Mouse (Mus musculus) forebrain, embryonic 15.5 days (tissue): ENCODE measurements around the gene Col2a1. TPM values are rescaled to one million over a fixed set of nuclear protein-coding genes. Genes with fewer than 3 reads are reported as not detected.
A peak's percentile ranks its signal among the peaks of the same experiment; 100 is the strongest.

Source experiments
- ATAC-seq: fragments of 200-750 bp; cut with Nextera tagmentation; replicated peaks from 2 replicates; pipeline ENCODE4 v1.8.0; 2017; ENCODE audit warnings: mild to moderate bottlenecking, moderate TSS enrichment, moderate library complexity
- H3K27ac ChIP-seq: fragments of 300-500 bp; sonication (generic); replicated peaks from 2 replicates; pipeline ENCODE4 v1.5.1; 2015; ENCODE audit warnings: mild to moderate bottlenecking, inconsistent platforms
- H3K27me3 ChIP-seq: fragments of 300-500 bp; sonication (generic); 2 replicates; pipeline ENCODE4 v1.6.1; 2015; ENCODE audit warnings: inconsistent platforms
- H3K36me3 ChIP-seq: fragments of 300-500 bp; sonication (generic); 2 replicates; pipeline ENCODE4 v1.6.1; 2015; ENCODE audit warnings: mild to moderate bottlenecking, inconsistent platforms
- H3K4me1 ChIP-seq: fragments of 300-500 bp; sonication (generic); 2 replicates; pipeline ENCODE4 v1.6.1; 2015; ENCODE audit warnings: inconsistent platforms
- H3K4me2 ChIP-seq: fragments of 300-500 bp; sonication (generic); replicated peaks from 2 replicates; pipeline ENCODE4 v1.6.1; 2015; ENCODE audit warnings: mild to moderate bottlenecking, inconsistent platforms
- H3K4me3 ChIP-seq: fragments of 300-500 bp; sonication (generic); 2 replicates; pipeline ENCODE4 v1.5.1; 2015; ENCODE audit warnings: mild to moderate bottlenecking, inconsistent platforms
- H3K9ac ChIP-seq: fragments of 300-500 bp; sonication (generic); replicated peaks from 2 replicates; pipeline ENCODE4 v1.6.1; 2015; ENCODE audit warnings: mild to moderate bottlenecking, inconsistent platforms
- H3K9me3 ChIP-seq: fragments of 300-500 bp; sonication (generic); 2 replicates; pipeline ENCODE4 v1.6.1; 2016; ENCODE audit warnings: inconsistent platforms
- WGBS: fragments of 180-500 bp; shearing (Covaris S2); methylation state at CpG from one replicate; pipeline ENCODE4 v1.1.7; 2015; ENCODE audit warnings: mixed read lengths; 5-methylcytosine and 5-hydroxymethylcytosine counted together
- polyA plus RNA-seq: library from polyadenylated mRNA; unstranded; fragments of >200 nt; fragmentation: Nextera tagmentation; extraction: Ambion mirVana; gene quantifications from 2 replicates; pipeline ENCODE4 v1.2.1, GENCODE M21; 2015

The Col2a1 gene
- polyA plus RNA-seq: 25.6 and 25.8 TPM in 2 replicates

DNA sequence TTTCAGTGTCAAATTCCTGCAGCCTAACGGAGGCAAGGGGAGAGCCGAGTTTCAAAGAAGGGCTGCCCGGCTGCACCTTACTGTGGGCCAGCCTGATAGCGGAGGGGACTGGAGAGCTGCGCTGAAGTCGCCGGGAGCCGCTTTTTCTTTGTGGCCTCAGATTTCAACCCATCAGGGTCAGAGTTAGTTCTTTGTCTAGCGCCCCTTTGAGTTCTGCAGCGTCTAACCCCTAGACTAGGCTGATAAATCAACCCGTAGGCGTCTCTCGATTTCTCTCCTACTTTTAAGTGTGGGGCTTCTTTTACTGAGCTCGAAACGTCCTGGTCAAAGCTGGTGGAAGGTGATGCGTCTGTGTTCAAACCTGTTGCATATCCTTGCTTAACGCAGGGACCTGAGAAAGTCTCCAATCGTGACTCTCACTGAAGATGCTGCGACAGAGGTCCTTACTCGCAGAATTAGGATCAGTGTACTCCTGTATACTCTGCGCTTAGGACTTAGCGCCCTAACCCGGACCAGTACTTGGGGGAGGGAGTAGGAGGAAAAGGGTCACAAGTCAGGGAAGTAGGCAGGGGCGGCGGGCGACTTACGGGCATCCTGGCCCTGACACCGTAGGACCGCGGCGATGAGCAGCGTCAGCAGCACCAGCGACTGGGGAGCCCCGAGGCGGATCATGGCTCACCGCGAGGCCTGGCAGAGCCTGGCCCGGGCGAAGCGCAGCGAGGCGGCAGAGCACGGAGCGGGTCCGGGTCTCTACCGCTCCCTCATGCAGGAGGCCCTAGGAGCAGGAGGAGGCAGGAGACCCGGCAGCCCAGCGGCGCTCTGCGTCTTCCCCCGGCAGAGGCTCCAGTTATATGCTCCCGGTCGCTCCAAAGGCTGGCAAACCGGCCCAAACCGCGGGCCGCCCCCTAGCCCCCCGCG, at the start of gene Col2a1:
Col2a1 (minus strand) TSS at position 874 of the 918 bp plus-strand sequence.
- Histone ChIP-seq H3K9me3 (no peaks in the 10 kb centered on the region), H3K9ac (peak within 1 kb of the TSS; percentile 51), H3K4me3 (peak within 1 kb of the TSS; percentile 44), H3K4me2 (peak within 1 kb of the TSS; percentile 66), H3K36me3 (no peaks in the 10 kb centered on the region), H3K27ac (0 out of 2 replicates have a peak within 1 kb of the TSS, but pooled peaks have one; percentile 31), H3K27me3 (peaks cover 37% of the 10 kb centered on the region; the same call in 1 of the 2 replicates), H3K4me1 (peaks cover 57% of the 10 kb centered on the region)
- WGBS: under 1% methylated on average over 56 of the region's 59 CpGs
- peak; percentile 18; the same call in 1 of the 2 replicates for ATAC-seq

GRCm38 (mm10) chr15:98051685-98052084, 47.2 kb upstream of the Col2a1 start:
- H3K27me3 ChIP-seq: no peaks in the 10 kb centered on the region
- peaks cover 42% of the 10 kb centered on the region for H3K36me3 ChIP-seq
- H3K9me3 ChIP-seq: no peaks in the 10 kb centered on the region
- H3K9ac ChIP-seq: no peak overlapping the region
- 91% methylated on average over 5 of the region's 5 CpGs for WGBS
- H3K27ac ChIP-seq: no peak overlapping the region
- no peaks in the 10 kb centered on the region for H3K4me1 ChIP-seq
- H3K4me3 ChIP-seq: no peak overlapping the region
- ATAC-seq: no peak
- H3K4me2 ChIP-seq: no peak overlapping the region

GRCm38 (mm10) chr15:98048918-98049700, 44.6 kb upstream of the Col2a1 start:
- Histone ChIP-seq H3K36me3 (peaks cover 59% of the 10 kb centered on the region), H3K9ac (no peak overlapping the region), H3K4me1 (no peaks in the 10 kb centered on the region), H3K4me3 (no peak overlapping the region), H3K27ac (no peak overlapping the region), H3K9me3 (0 out of 2 replicates have a peak, but pooled peaks cover 4% of the 10 kb centered on the region), H3K27me3 (no peaks in the 10 kb centered on the region), H3K4me2 (no peak overlapping the region)
- 93% methylated on average over 13 of the region's 13 CpGs for WGBS
- ATAC-seq: no peak

GRCm38 (mm10) chr15:98044387-98044786, 39.9 kb upstream of the Col2a1 start:
- no peak overlapping the region for H3K9ac ChIP-seq
- H3K4me3 ChIP-seq: no peak overlapping the region
- no peak overlapping the region for H3K27ac ChIP-seq
- no peak for ATAC-seq
- H3K4me2 ChIP-seq: no peak overlapping the region
- 0 out of 2 replicates have a peak, but pooled peaks cover 4% of the 10 kb centered on the region for H3K9me3 ChIP-seq
- peaks cover 76% of the 10 kb centered on the region for H3K36me3 ChIP-seq
- WGBS: 93% methylated on average over 5 of the region's 5 CpGs
- H3K27me3 ChIP-seq: no peaks in the 10 kb centered on the region
- no peaks in the 10 kb centered on the region for H3K4me1 ChIP-seq

DNA sequence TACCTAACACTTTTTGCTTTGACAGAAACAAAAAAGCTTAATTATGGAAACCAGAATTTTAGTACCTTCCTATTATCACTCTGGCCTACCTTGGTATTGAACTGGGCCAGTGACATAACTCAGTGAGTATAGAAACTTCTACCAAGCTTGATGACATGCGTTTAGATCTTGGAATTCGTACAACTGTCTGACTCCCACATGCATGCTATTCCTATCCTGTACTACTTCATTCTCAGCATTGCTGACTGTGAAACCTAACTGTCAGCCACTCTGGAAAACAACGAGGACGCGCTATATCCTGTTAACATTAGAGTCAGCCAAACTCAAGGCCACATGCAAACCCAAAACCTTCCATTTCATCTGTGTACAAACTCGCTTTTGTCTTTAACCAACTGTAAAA, 39.5 kb upstream of the Col2a1 start:
- no peak for ATAC-seq
- Histone ChIP-seq H3K9ac (no peak overlapping the region), H3K4me1 (no peaks in the 10 kb centered on the region), H3K4me3 (no peak overlapping the region), H3K9me3 (0 out of 2 replicates have a peak, but pooled peaks cover 4% of the 10 kb centered on the region), H3K4me2 (no peak overlapping the region), H3K27me3 (no peaks in the 10 kb centered on the region), H3K36me3 (peaks cover 78% of the 10 kb centered on the region), H3K27ac (no peak overlapping the region)
- WGBS: 96% methylated on average over 6 of the region's 6 CpGs

DNA sequence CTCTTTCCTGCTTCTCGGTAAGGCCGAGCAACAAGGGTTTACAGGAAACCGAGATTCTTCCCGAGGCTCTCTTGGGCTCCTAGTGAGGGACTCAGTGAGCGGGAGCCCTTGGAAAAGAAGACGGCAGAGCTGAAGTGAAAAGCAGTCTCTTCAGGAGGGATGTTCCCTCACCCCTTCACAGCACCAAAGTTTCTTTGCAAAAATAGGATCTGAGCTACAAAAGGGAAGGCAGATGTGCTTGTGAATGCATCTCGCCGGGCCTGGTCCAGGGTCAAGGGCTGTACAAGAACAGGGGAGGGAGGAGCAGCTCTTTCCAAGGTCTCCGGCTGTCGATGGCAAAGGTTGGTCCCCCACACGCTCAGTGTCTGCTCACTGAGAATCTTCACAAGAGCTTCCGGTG, 38.0 kb upstream of the Col2a1 start:
- peaks cover 75% of the 10 kb centered on the region for H3K36me3 ChIP-seq

GRCm38 (mm10) chr15:98039682-98040081, 35.2 kb upstream of the Col2a1 start:
- peaks cover 51% of the 10 kb centered on the region for H3K36me3 ChIP-seq
- peaks cover 11% of the 10 kb centered on the region for H3K4me1 ChIP-seq
- 92% methylated on average over 10 of the region's 10 CpGs for WGBS
- ATAC-seq: no peak
- no peak overlapping the region for H3K4me2 ChIP-seq
- 0 out of 2 replicates have a peak, but pooled peaks cover under 1% of the 10 kb centered on the region for H3K9me3 ChIP-seq
- H3K27me3 ChIP-seq: no peaks in the 10 kb centered on the region
- H3K9ac ChIP-seq: no peak overlapping the region
- no peak overlapping the region for H3K27ac ChIP-seq
- no peak overlapping the region for H3K4me3 ChIP-seq

More for the DNA sequence above, 38.0 kb upstream of the Col2a1 start:
- H3K9me3 ChIP-seq: 0 out of 2 replicates have a peak, but pooled peaks cover 4% of the 10 kb centered on the region
- no peak overlapping the region for H3K9ac ChIP-seq
- no peak overlapping the region for H3K4me3 ChIP-seq
- no peak overlapping the region for H3K27ac ChIP-seq
- H3K4me2 ChIP-seq: no peak overlapping the region
- WGBS: 91% methylated on average over 12 of the region's 12 CpGs
- no peaks in the 10 kb centered on the region for H3K27me3 ChIP-seq
- no peaks in the 10 kb centered on the region for H3K4me1 ChIP-seq
- ATAC-seq: no peak

DNA sequence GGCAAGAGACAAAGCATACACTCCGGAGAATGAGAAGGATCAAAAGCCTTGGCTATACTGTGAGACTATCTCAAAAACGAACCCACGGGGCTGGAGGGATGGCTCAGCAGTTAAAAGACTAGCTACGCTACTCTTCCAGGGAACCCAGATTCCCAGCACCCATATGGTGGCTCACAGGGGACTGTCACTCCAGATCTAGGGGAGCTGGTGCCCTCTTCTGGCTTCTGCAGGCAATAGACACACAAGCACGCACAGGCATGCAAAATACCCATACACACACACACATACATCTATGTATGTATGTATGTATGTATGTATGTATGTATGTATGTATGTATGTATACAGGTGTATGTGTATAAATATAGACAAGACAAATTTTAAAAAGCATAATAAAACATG, 32.1 kb upstream of the Col2a1 start:
- H3K9me3 ChIP-seq: no peaks in the 10 kb centered on the region
- WGBS: 91% methylated on average over 5 of the region's 5 CpGs
- H3K9ac ChIP-seq: no peak overlapping the region
- no peak for ATAC-seq
- no peak overlapping the region for H3K4me2 ChIP-seq
- H3K27me3 ChIP-seq: no peaks in the 10 kb centered on the region
- no peak overlapping the region for H3K27ac ChIP-seq
- H3K4me3 ChIP-seq: no peak overlapping the region
- H3K36me3 ChIP-seq: peaks cover 26% of the 10 kb centered on the region
- peaks cover 14% of the 10 kb centered on the region for H3K4me1 ChIP-seq

GRCm38 (mm10) chr15:98035076-98035755, 30.7 kb upstream of the Col2a1 start:
- H3K36me3 ChIP-seq: peaks cover 15% of the 10 kb centered on the region
- no peak overlapping the region for H3K9ac ChIP-seq
- no peaks in the 10 kb centered on the region for H3K27me3 ChIP-seq
- no peak overlapping the region for H3K4me2 ChIP-seq
- H3K4me3 ChIP-seq: no peak overlapping the region
- H3K9me3 ChIP-seq: no peaks in the 10 kb centered on the region
- ATAC-seq: peak; percentile 76
- H3K27ac ChIP-seq: 0 out of 2 replicates have a peak overlapping the region, but pooled peaks have one; percentile 13
- H3K4me1 ChIP-seq: peaks cover 14% of the 10 kb centered on the region
- WGBS: 3% methylated on average over 3 of the region's 3 CpGs

DNA sequence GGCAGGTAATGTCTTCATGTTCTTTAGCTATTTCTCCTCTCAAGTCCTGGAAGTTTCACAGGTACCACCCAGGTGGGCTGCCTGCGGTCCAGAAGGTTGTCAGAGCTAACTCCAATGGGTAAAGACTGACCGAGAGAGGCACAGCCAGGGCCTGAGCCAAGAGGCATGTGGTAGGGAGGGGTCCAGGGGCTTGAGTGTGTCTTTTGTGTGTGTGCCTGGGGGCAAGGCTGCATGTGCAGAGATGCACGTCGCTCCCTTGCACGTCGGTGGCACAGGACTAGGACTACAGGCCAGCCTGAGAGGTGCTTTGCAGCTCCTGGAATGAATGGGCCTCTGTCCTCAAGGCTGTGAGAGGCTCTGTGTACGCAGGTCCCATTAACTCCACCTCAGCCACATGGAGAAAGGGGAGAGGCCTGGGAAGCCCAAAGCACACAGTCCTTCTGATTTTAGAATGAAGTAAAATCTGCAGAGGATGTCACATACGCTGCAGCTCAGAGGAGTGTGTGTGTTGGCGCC, 28.8 kb upstream of the Col2a1 start:
- Histone ChIP-seq H3K4me1 (peaks cover 15% of the 10 kb centered on the region), H3K9ac (no peak overlapping the region), H3K4me2 (no peak overlapping the region), H3K9me3 (no peaks in the 10 kb centered on the region), H3K4me3 (no peak overlapping the region), H3K27me3 (no peaks in the 10 kb centered on the region), H3K36me3 (peaks cover 4% of the 10 kb centered on the region), H3K27ac (no peak overlapping the region)
- no peak for ATAC-seq
- WGBS: 57% methylated on average over 9 of the region's 9 CpGs

- Histone ChIP-seq H3K4me1 (peaks cover 18% of the 10 kb centered on the region), H3K4me3 (no peak overlapping the region), H3K27me3 (no peaks in the 10 kb centered on the region), H3K27ac (no peak overlapping the region), H3K4me2 (no peak overlapping the region), H3K36me3 (no peaks in the 10 kb centered on the region), H3K9me3 (no peaks in the 10 kb centered on the region), H3K9ac (no peak overlapping the region)
- 38% methylated on average over 6 of the region's 6 CpGs for WGBS
- ATAC-seq: no peak
Measured at GRCm38 (mm10) chr15:98029798-98030197, 25.3 kb upstream of the Col2a1 start.
